Mouse (Mus musculus) left cerebral cortex, postnatal 14 days (tissue): ENCODE data around the gene Gpr3. TPM values are rescaled to one million over a fixed set of nuclear protein-coding genes. Genes with fewer than 3 reads are reported as not detected.
A peak's percentile ranks its signal among the peaks of the same experiment; 100 is the strongest.

Source experiments
- DNase-seq, 2 experiments: peaks; one replicate each; pipeline ENCODE4 v3.0.0; 2021 to 2022; ENCODE audit warnings: low spot score in 2 of 2, mixed read lengths in 1 of 2
- intact Hi-C: fragments of 180-260 bp; cut with DNase I; formaldehyde crosslinking; loops from one replicate; pipeline ENCODE4 v1.15.1; 2025
- long read RNA-seq, 2 experiments: library from polyadenylated mRNA; stranded (forward); transcript quantifications; one replicate each; pipeline ENCODE4 v2.0.0; 2021
- total RNA-seq, 2 experiments: library from RNA; stranded (reverse); gene quantifications; 2 replicates each; pipeline ENCODE4 v1.2.3; 2021

Gpr3 gene
- total RNA-seq = 1 to 10 TPM; 7.4 to 10.0 TPM
- long read RNA-seq, experiment 1, partial matches to known transcripts = 0 of 3 reads
- long read RNA-seq, experiment 1, other reads (novel, unspliced or antisense) = 0 of 3 reads
- long read RNA-seq, experiment 2, partial matches to known transcripts = 0 of 6 reads
- long read RNA-seq, experiment 2, other reads (novel, unspliced or antisense) = 0 of 6 reads

DNA sequence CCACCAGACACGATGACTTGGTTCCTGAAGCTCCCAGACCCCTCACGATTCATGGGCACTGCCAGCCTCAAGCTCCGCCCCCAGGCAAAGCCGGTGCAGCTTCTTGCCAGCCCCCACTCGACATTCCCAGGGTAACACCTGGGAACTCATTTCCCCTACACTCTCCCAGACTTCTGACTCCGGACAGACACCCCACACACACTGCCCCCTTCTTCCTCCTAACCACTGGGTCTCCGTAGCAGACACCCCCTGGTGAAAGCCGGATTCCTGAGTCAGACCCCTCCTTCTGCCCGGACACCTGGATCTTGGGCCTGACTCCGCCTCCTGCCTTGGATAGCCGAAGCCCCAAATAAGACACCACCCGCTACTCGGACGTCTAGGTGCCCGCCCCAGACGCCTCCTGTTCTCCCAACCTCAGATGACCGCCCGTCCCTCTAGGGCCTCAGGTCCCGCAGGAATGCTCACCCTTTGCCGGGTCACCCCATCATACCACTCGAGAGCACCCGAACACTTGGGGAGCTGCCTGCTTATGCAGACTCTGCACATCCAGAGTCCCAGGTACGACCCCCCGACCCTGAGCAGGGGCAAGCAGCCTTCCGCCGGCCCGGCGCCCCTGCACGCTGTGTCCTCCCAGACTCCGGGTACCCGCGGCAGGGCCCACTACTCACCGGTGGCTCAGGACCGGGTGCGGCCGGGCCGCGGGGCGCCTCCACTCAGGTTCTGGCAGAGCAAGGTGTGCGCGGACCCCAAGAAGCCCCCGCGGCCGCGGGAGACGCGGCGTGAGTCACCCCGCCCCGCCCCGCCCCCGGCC is at the start of gene Gpr3, which contains the start of gene Cd164l2:
Gene Gpr3, minus strand, starts transcription at position 786 of the 811 bp plus-strand sequence.
Gene Cd164l2, plus strand, starts transcription at position 381 of the 811 bp plus-strand sequence.
- DNase-seq = peak in 1 of 2 experiments; percentile 60
- intact Hi-C loops = loop anchor here (1.0 to 10.0 kb wide), 2 partner anchors 201 to 267 kb away; partner anchors contain the start of gene Ahdc1

DNA sequence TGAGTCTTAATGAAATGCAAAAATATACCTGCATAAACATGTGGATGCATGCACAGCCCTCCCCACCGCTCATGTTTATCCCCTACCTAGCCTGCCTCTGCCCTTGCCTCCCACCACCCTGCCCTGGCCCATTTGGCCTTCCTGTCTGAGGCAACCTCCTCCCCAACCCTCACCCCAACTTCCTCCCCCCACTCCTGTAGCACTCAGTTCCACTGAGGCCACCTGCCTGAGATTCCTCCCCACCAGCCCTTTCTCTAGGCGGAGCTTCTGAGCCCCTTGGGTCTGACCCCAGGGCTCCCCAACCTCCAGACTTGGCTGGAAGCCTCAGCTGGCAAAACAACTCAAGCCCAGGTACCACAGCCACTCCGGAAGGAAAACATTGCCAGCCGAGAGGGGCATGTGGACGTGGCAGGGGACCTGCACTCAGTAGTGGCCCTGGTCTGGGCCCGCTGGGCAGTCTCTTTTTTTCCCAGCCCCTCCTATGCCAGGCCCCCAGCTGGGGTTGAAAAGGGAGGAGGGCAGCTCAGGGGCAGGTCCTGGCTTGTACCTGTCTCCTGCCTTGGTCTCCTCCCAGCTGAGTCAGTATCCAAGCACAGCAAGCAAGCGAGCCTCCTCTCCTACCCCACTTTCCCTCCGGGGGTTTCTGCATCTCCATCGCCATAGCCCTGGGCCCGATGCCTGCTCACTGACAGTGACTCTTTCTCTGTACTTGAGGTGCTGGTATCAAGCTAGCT is 49.5 kb upstream of the Gpr3 start:
- intact Hi-C loops = no loop called here
- no peak for DNase-seq

DNA sequence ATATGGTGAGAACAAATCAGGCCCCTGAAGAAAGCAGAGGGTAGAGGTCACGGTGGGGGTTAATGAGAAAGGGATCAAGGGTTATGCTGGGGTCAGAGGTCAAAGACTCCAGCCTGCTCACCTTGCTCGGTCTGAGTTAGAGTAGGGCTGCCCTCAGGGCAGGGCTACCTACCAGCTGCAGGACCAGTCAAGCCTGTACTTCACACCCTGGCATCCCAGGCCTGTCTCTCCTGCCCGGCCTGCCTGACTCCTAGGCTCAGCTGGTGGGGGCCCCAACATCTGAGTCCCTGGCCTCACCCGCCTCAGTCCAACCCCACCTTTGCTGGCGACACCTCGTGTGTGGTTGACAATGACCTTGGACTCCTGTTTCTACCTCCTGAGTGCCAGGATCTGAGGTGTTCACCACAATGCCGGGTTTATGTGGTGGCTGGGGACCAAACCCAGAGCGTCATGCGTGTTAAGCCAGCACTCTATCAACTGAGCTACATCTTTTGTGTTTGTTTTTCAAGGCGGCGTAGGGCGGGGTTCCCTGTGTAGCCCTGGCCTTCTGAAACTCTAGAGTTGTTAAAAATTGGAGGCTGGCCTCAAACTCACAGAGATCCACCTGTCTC is 45.6 kb upstream of the Gpr3 start:
- intact Hi-C loops = no loop called here

DNA sequence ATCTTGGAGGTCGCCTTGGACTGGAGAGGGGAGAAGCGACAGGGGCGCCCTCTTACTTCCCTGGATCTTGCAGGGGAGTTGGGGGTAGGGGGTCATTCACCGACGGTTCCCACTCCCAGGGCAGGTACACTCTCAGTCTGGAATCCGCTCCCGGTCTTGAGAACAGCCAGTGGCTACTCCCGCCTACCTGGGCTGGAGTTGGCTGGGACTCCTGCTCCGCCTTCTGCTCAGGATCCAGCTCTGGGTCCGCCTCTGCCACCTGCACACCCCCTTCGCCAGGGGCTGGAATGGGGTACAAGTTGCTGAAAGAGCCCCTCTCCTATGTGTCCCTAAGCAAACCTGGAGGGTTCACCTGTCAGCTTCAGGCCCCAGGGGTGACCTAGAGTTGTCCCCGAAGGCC is 44.9 kb upstream of the Gpr3 start:
- no peak for DNase-seq
- intact Hi-C loops = no loop called here

More for the DNA sequence above, 45.6 kb upstream of the Gpr3 start:
- no peak for DNase-seq

DNA sequence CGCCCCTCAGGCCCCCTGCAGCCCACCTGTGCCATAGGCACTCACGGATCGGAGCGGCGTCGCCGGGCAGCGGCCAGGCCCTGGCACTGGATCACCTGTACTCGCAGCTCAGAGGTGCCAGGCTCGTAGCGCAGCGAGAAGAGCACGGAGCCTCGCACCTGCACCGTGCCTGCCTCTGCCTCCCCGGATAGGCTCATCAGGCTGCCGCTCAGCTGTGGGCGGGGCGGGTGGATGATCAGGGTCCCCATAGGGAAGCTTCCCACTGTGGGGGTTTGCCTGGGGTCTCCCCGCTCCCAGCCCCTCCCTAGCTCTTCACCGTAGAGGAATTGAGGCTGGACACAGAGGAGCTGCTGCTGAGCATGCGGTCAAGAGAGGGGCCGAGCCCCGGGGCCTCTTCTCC is 44.5 kb upstream of the Gpr3 start:
- DNase-seq = no peak
- intact Hi-C loops = no loop called here

DNA sequence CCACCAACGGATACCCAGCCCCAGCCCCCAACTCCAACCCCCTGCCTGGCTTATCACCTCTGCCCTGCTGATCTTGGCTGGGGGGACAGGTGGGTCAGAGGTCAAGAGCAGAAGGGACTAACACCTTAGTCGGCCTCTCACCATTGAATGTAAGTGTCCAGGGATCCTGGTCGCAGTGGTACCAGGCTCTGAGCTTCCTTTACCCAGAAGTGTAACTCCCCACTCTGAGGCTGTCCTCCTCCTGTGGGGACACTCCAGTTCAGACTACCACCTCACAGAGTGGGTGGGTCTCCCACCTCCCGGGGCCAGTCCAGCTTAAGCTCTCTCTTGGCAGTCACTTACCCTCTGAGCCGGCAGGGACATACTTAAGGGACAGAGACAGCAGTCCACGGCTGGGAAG is 43.1 kb upstream of the Gpr3 start:
- DNase-seq = no peak
- intact Hi-C loops = no loop called here

DNA sequence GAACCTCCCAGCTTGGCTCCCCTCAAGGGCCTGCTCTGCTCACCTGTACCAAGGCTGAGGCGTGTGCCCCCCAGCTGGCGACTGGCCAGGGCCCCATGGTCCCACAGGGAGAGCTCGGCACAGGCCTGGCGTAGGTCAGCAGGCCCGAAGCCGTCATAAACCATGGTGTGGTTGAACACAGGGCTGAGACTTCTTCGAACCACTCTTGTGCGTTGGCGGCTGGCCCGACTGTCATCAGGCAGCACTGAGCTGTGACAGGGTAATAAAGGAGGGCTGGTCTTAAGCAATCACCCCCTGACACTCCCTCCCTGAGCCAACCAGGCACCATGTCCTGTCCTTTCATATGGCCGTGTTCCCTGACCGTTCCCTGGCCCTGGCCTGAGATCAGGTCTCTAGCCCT is 41.1 kb upstream of the Gpr3 start:
- intact Hi-C loops = loop anchor here (5.0 kb wide), 2 partner anchors 36 to 44 kb away; no protein-coding TSS in a partner anchor
- no peak for DNase-seq

DNA sequence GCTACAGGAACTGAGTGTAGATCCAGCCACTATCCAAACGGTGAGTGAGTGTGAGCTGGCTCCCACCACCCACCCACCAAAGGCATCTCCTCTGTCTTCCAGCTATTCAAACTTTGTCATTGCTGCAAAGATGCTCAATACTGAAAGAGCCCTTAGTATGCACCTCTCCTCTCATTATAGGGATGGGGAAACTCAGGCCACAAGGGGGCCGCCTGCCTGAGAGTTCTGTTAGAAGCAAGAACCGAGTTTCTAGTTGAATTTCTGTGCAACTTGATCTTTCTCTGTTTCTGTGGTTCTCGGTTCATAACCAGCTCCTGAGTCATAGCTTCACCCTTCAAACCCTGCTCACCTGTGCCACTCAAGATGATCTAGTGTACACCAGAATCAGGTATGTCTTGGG is 39.8 kb upstream of the Gpr3 start:
- intact Hi-C loops = loop anchor here (5.0 kb wide), 2 partner anchors 35 to 45 kb away; no protein-coding TSS in a partner anchor
- DNase-seq = no peak

DNA sequence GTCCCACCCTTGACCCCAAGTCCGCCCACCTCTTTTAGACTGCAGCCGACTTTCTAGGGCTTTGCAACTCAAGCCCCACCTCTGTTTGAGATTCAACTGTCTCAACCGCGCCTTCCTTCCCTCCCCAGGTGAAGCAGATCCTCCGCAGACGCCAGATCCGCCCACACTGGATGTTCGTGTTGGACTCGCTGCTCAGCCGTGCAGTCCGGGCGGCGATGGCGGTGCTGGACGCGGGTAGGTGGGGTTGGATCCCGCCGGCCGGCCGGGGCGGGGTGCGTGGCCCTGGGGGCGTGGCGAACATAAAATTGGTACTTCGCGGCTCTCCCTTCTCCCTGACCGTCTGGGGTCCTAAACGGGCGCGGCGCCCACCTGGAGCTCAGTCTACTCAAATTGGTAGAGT is 38.9 kb upstream of the Gpr3 start:
- DNase-seq = peak in 1 of 2 experiments; percentile 22
- intact Hi-C loops = loop anchor here (5.0 kb wide), 2 partner anchors 34 to 46 kb away; no protein-coding TSS in a partner anchor

DNA sequence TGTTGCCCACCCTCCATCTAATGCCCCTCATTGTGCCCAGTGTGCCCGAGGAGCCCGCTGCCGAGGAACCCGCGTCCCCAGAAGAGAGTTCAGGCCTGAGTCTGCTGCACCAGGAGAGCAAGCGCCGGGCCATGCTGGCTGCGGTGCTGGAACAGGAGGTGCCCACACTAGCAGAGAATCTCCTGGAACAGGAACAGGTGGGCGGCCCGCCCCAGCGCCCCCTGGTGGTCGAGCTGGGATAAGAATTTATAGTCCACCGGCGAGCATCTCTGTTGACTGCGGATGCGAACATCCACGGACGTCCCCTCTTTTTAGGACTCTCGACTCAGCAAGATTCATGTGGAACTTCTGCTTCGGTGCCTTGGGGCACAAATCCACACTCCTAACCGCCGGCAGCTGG is 38.3 kb upstream of the Gpr3 start:
- intact Hi-C loops = loop anchor here (5.0 kb wide), 2 partner anchors 33 to 47 kb away; no protein-coding TSS in a partner anchor
- peak; percentile 82 to 83 for DNase-seq

DNA sequence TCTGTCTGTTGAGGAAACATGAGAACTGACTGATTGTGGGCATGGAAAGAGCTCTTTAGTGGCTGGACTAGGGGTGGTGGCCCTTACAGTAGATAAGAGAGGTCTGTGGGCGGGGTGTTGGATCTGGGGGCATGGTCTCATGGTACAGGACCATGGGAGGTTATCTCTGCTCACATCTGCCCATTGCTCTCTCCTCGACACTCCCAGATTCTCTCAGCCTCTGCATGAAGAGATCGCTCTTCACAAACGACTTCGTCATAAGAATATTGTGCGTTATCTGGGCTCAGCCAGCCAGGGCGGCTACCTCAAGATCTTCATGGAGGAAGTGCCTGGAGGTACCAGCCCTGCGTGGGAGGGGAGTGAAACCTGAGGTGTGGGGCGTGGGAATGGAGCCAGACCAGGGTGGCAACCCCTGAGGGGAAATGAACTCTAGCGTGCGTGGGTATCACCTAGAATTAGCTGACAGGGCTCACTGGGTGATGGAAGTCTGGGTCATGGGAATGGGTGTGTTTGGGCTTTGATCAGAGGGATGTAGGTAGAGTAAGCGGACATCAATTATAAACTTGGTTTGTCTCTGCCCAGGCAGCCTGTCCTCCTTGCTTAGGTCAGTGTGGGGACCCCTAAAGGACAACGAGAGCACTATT is 35.6 kb upstream of the Gpr3 start:
- DNase-seq = no peak
- intact Hi-C loops = no loop called here

DNA sequence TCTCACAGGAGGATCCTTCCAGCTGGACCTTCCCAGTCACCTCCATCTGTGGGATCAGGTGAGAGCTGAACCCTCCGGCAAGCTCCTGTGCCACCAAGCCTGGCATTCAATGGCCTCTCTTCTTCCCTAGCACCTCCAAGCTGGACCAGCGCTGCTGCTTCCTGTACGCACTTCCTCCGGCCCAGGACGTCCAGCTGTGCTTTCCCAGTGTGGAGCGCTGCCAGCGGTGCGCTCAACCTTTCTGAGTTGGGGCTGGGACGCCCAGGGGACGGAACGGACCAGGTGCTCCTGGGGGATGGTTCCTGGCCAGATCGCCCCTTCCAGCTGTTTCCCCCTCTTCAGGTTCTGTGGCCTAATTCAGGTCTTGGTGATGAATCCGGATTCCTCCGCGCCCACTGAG is 34.7 kb upstream of the Gpr3 start:
- intact Hi-C loops = no loop called here
- no peak for DNase-seq

DNA sequence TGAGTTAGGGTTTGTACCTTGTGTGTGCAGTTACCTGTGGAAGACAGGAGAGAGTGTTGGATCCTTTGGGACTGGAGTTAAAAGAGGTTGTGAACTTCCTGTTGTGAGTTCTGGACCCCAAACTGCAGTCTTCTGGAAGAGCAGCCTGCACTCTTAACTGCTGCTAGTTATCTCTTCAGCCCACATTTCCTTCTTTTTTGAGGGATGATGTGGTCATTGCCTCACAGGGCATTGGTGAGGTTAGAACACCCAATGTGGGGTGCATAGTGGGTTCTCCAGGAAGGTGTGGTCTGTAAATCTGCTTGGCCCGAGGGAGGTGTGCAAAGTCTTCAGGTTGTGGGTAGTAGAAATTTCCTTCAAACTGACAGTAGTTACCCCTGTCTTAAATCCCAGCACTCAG is 32.0 kb upstream of the Gpr3 start:
- no peak for DNase-seq
- intact Hi-C loops = no loop called here

DNA sequence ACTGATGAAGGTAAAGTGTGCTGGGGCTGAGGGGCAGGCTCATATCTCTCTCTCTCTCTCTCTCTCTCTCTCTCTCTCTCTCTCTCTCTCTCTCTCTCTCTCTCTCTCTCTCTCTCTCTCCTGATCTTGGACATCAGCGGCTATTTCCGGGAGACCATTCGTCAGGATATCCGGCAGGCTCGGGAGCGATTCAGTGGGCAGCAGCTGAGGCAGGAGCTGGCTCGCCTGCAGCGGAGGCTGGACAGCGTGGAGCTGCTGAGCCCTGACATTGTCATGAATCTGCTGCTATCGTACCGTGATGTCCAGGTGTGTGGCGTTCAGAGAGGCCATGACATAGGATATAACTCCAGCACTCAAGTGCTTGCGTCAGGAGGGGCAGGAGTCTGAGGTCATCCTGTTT is 31.2 kb upstream of the Gpr3 start:
- intact Hi-C loops = no loop called here
- DNase-seq = no peak

DNA sequence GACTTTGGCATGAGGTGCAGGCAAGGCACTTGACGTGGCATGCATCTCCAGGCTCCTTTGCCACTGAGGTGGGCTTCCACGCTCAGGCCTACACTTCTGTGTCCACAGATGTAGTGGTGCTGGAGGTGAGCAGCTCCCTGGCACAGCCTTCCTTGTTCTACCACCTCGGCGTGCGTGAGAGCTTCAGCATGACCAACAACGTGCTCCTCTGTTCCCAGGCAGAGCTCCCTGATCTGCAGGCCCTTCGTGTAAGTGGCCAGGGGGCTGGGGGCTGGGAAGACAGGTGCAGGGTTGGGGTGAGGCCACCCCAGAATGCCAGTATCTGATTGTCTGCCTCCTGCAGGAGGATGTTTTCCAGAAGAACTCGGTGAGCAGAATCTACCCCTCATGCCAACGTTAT is 30.4 kb upstream of the Gpr3 start:
- intact Hi-C loops = no loop called here

DNA sequence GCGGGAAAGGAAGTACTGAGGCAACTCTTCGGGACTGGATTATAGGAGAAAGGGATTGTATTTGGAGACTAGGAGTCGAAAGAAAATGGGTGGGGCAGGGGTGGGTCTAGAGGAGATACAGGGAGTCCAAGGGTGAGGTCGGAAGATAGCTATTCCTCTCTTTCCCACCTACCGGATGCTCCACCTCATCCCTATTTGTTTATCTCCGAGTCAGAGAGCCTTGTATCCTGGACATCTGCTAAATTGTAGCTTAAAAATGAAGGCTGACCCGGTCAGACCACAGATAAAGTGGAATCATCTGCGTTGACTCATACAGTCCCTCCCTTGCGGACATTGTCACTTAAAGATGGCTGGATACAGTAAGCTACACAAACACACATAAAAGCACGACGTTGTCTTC is 29.6 kb upstream of the Gpr3 start:
- intact Hi-C loops = no loop called here
- no peak for DNase-seq

More for the DNA sequence above, 30.4 kb upstream of the Gpr3 start:
- no peak for DNase-seq

DNA sequence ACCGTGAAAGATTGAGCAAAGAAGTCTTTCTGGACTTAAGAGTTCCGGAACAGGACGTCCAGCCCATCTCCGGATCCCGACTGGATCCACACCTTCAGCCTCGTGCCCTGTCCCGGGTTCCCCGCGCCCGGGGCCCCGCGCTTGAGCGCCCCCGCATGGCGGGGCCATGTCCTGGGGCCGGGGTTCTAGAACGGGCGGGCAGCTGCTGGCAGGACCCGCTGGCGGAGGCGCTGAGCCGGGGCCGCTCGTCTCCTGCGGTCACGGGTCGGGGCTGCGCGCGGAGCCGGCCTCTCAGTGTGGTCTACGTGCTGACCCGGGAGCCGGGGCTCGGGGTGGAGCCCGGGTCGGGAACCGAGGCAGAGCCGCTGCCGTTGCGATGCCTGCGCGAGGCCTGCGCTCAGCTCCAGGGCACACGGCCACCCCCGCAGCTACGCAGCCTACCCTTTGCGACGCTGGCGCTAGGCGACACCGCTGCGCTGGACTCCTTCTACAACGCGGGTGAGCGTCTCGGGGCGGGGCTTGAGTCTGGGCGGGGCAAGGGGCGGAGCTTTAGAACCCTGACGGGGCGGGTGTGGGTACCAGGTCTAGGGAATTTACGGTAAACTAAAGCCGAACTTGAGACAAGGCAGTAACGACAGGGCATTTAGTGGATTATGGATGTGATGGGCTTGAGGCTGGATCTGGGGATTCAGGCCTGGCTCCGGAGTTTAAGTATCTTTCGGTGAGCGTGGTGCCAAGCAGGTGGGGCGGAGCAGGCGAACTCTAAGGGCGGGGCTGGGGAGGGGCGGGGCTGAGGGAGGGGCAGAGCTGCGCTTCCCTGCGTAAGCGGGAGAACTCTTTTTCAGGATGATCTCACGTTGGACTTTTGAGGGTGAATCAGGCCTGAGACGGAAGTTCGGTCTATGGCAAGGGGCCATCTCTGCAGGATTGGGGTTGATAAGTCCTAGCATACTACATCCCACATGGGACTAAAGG is 28.9 kb upstream of the Gpr3 start:
- intact Hi-C loops = no loop called here
- DNase-seq = peak; percentile 85 to 89

DNA sequence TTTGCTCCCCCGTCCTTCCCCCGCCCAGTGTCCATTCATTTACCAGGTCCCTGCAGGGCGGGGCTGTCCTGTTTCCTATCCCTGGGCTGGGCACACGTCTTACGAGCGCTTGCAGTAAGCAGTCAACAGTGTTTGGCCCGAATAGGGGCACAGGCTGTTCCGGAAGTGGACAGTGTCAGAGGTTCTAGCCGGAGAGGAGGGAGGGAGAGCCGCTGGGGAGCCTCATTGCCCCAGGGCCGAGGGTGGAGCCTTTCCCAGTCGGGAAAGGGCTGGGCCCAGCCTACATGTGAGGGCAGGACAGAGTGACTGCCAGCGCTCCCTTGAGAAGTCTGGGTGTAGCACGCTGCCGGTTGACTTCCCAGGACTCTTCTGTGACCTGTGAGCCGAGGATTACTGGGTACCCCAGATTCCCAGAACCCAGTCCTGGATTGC is 28.2 kb upstream of the Gpr3 start, which contains the start of gene Map3k6:
Gene Map3k6, plus strand, starts transcription at position 329 of the 432 bp plus-strand sequence.
- peak; percentile 18 to 53 for DNase-seq
- intact Hi-C loops = no loop called here
